Mouse (Mus musculus): ENCODE measurements around the gene Sh2d2a.

GRCm38 (mm10) chr3:87859813-87860212 is 13.3 kb downstream of the Sh2d2a start:
- TF ChIP-seq POLR2A (IDR thresholded peaks at IDR 0.05; ENCODE audit: borderline replicate concordance, low read depth, low read length) (no peak), CTCF (IDR thresholded peaks at IDR 0.05; ENCODE audit: low read depth, low read length) (peak; percentile 56)

All from bone marrow macrophage, adult 2 months (primary cell).